Mouse (Mus musculus) heart, embryonic 10.5 days (tissue): ENCODE results near the gene Fgfr2. TPM values are rescaled to one million over a fixed set of nuclear protein-coding genes. Genes with fewer than 3 reads are reported as not detected.

ENCODE experiments used
- DNase-seq: peaks from one replicate; pipeline ENCODE4 v3.0.0-alpha.2; 2017; ENCODE audit warnings: low spot score
- H3K27ac ChIP-seq: fragments of 300-500 bp; sonication (generic); 2 replicates; pipeline ENCODE4 v1.5.1; 2016; ENCODE audit warnings: mild to moderate bottlenecking
- H3K27me3 ChIP-seq: fragments of 300-500 bp; sonication (generic); 2 replicates; pipeline ENCODE4 v1.6.1; 2016; ENCODE audit warnings: mild to moderate bottlenecking; ENCODE audit not compliant: poor library complexity, insufficient read depth, severe bottlenecking
- H3K36me3 ChIP-seq: fragments of 300-500 bp; sonication (generic); 2 replicates; pipeline ENCODE4 v1.6.1; 2016; ENCODE audit warnings: mild to moderate bottlenecking, moderate library complexity
- H3K4me1 ChIP-seq: fragments of 300-500 bp; sonication (generic); 2 replicates; pipeline ENCODE4 v1.6.1; 2016; ENCODE audit warnings: mild to moderate bottlenecking
- H3K4me3 ChIP-seq: fragments of 300-500 bp; sonication (generic); 2 replicates; pipeline ENCODE4 v1.5.1; 2016; ENCODE audit warnings: mild to moderate bottlenecking, moderate library complexity
- H3K9me3 ChIP-seq: fragments of 300-500 bp; sonication (generic); 2 replicates; pipeline ENCODE4 v1.6.1; 2016; ENCODE audit warnings: mild to moderate bottlenecking, moderate library complexity
- WGBS: fragments of 180-500 bp; shearing (Covaris S2); methylation state at CpG from one replicate; pipeline ENCODE4 v1.1.7; 2016; 5-methylcytosine and 5-hydroxymethylcytosine counted together
- polyA plus RNA-seq: library from polyadenylated mRNA; unstranded; fragments of >200 nt; fragmentation: Nextera tagmentation; extraction: Ambion mirVana; gene quantifications from 2 replicates; pipeline ENCODE4 v1.2.1, GENCODE M21; 2016

The Fgfr2 gene
- polyA plus RNA-seq, 1 experiment from 2014 or later = 46.6 TPM

GRCm38 (mm10) chr7:132608316-132609020 lies 514.7 kb downstream of the Fgfr2 start:
- WGBS = 88% methylated on average over 4 of the region's 4 CpGs
- Histone ChIP-seq H3K9me3 (no peaks in the 10 kb centered on the region), H3K4me1 (peaks cover 10% of the 10 kb centered on the region), H3K27ac (no peak overlapping the region), H3K36me3 (no peaks in the 10 kb centered on the region), H3K4me3 (no peak overlapping the region), H3K27me3 (peaks cover 27% of the 10 kb centered on the region)
- no peak for DNase-seq

GRCm38 (mm10) chr7:132605689-132606088 lies 517.5 kb downstream of the Fgfr2 start:
- Histone ChIP-seq H3K9me3 (no peaks in the 10 kb centered on the region), H3K27me3 (peaks cover 54% of the 10 kb centered on the region), H3K4me3 (no peak overlapping the region), H3K36me3 (no peaks in the 10 kb centered on the region), H3K27ac (no peak overlapping the region), H3K4me1 (peaks cover 8% of the 10 kb centered on the region)
- no peak for DNase-seq
- WGBS = 56% methylated on average over 5 of the region's 5 CpGs

DNA sequence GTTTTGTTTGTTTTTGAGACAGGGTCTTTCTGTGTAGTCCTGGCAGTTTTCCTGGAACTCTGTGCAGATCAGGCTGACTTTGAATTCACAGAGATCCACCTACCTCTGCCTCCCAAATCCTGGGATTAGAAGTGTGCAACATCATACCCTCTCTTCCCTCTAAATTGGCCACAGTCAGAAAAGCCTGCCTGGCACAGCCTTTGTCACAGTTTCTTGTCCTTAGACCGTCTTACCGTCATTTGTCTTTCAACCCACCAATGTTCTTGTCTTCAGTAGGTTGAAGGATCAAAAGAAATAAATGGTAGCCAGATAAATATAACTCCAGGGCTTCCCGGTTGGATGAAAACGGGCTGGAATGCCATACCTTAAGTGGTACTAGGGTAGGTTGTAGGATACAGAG lies 518.4 kb downstream of the Fgfr2 start:
- Histone ChIP-seq H3K27me3 (peaks cover 63% of the 10 kb centered on the region), H3K4me3 (no peak overlapping the region), H3K27ac (no peak overlapping the region), H3K36me3 (no peaks in the 10 kb centered on the region), H3K9me3 (no peaks in the 10 kb centered on the region), H3K4me1 (peaks cover 4% of the 10 kb centered on the region)
- 82% methylated on average over 4 of the region's 4 CpGs for WGBS
- no peak for DNase-seq

- no peak for DNase-seq
- no peak overlapping the region for H3K4me3 ChIP-seq
- H3K27ac ChIP-seq = no peak overlapping the region
- WGBS = 8% methylated on average over 8 of the region's 8 CpGs
- peaks cover 82% of the 10 kb centered on the region for H3K27me3 ChIP-seq
- peaks cover 34% of the 10 kb centered on the region for H3K4me1 ChIP-seq
- H3K9me3 ChIP-seq = no peaks in the 10 kb centered on the region
- no peaks in the 10 kb centered on the region for H3K36me3 ChIP-seq
Observed at GRCm38 (mm10) chr7:132600926-132601325, 522.2 kb downstream of the Fgfr2 start.

DNA sequence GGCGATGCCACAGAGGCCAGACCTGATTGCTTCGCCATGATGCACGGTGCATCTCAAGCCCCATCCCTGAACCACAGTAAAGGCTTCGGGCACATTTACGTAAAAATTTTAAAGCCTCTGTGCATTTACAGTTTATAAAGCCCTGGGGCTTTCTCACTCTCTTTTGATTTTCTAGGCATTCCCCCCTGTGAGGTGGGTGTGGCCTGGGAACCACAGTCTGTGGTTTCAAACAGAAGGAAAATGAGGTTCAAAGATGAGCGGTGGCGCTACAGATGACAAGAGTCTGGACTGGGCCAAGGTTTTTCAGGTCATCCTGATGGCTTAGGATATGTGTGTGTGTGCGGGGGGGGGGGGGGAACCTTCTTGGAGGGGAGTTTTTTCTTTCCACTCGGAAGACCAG lies 523.1 kb downstream of the Fgfr2 start:
- H3K4me3 ChIP-seq = peak overlapping the region; percentile 58
- 2% methylated on average over 9 of the region's 9 CpGs for WGBS
- no peak overlapping the region for H3K27ac ChIP-seq
- H3K9me3 ChIP-seq = no peaks in the 10 kb centered on the region
- DNase-seq = no peak
- H3K36me3 ChIP-seq = no peaks in the 10 kb centered on the region
- H3K4me1 ChIP-seq = peaks cover 34% of the 10 kb centered on the region
- peaks cover 91% of the 10 kb centered on the region for H3K27me3 ChIP-seq

- DNase-seq = no peak
- WGBS = under 1% methylated on average over 50 of the region's 52 CpGs
Observed at GRCm38 (mm10) chr7:132599071-132599975, 523.8 kb downstream of the Fgfr2 start, which contains the start of gene Nkx1-2. Gene Nkx1-2 (minus strand): TSS chr7:132599637.

GRCm38 (mm10) chr7:132597251-132598041 lies 525.7 kb downstream of the Fgfr2 start:
- H3K9me3 ChIP-seq = no peaks in the 10 kb centered on the region
- peak overlapping the region; percentile 47; the same call in 1 of the 2 replicates for H3K27ac ChIP-seq
- H3K4me3 ChIP-seq = peak overlapping the region; percentile 64
- peaks cover 34% of the 10 kb centered on the region for H3K4me1 ChIP-seq
- no peaks in the 10 kb centered on the region for H3K36me3 ChIP-seq
- H3K27me3 ChIP-seq = peaks cover 89% of the 10 kb centered on the region
- WGBS = under 1% methylated on average over 60 of the region's 60 CpGs
- DNase-seq = no peak

More at GRCm38 (mm10) chr7:132599071-132599975, 523.8 kb downstream of the Fgfr2 start, which contains the start of gene Nkx1-2:
- Histone ChIP-seq H3K4me3 (peak within 1 kb of the TSS; percentile 64), H3K9me3 (no peaks in the 10 kb centered on the region), H3K4me1 (peaks cover 34% of the 10 kb centered on the region), H3K36me3 (no peaks in the 10 kb centered on the region), H3K27me3 (peaks cover 98% of the 10 kb centered on the region), H3K27ac (no peak within 1 kb of the TSS)

DNA sequence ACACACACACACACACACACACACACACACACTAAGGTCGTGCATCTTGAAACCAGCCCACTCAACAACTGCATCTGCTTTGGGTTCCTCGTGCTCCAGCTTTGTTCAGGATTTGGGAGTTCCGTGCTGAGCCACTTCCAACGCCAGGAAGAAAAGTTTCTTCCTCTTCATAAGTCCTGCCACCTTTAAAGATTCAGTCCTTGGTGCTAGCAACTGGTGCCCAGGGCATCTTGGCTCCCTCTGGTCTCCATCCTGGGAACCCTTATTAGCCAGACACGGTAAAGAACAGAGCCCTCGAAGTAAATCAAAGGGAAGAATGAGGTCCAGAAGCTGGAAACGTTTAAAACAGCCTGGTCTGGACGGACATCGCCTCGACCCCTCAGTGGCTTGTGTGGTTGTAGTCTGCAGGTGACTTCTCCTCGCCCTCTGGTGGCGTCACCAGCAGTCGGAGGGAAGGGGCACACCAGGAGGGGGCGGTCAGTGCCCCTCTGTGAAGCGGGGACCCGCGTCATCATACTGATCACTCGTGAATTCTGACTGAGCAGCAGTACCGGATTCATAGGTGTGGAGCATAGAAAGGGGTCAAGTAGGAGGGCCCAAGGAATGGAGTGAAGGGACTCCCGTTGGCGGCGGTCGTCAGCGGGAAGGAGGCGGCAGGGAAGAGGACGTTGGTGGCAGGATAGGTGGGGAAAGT lies 526.4 kb downstream of the Fgfr2 start:
- WGBS = 5% methylated on average over 26 of the region's 26 CpGs
- peaks cover 34% of the 10 kb centered on the region for H3K4me1 ChIP-seq
- no peak for DNase-seq

GRCm38 (mm10) chr7:132595787-132596186 lies 527.4 kb downstream of the Fgfr2 start:
- no peaks in the 10 kb centered on the region for H3K9me3 ChIP-seq
- no peak for DNase-seq
- no peaks in the 10 kb centered on the region for H3K36me3 ChIP-seq
- no peak overlapping the region for H3K27ac ChIP-seq
- no peak overlapping the region for H3K4me3 ChIP-seq
- peaks cover 34% of the 10 kb centered on the region for H3K4me1 ChIP-seq
- 62% methylated on average over 3 of the region's 3 CpGs for WGBS
- H3K27me3 ChIP-seq = peaks cover 72% of the 10 kb centered on the region

More for the DNA sequence above, 526.4 kb downstream of the Fgfr2 start:
- H3K27me3 ChIP-seq = peaks cover 82% of the 10 kb centered on the region
- no peak overlapping the region for H3K27ac ChIP-seq
- H3K9me3 ChIP-seq = no peaks in the 10 kb centered on the region
- peak overlapping the region; percentile 64 for H3K4me3 ChIP-seq
- H3K36me3 ChIP-seq = no peaks in the 10 kb centered on the region

DNA sequence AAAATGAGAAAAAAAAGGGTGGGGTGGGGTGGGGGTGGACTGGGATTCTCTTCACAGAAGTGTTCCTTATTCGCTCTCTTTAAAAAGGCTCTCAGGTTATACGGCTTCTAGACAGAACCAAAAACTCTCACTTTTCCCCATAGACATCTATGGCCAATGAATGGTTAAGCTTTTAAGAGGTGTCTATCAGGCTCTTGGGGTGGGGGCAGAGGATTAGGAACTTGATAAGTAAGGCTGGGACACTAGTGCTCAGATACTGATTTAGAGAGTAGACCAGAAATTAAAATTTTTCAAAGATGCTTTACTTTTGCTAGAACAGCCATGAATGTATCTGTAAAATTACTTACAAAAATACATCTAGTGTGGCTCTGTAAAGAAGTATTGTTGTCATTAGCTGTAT lies 528.8 kb downstream of the Fgfr2 start:
- Histone ChIP-seq H3K4me1 (peaks cover 26% of the 10 kb centered on the region), H3K9me3 (no peaks in the 10 kb centered on the region), H3K36me3 (no peaks in the 10 kb centered on the region), H3K27ac (no peak overlapping the region), H3K27me3 (peaks cover 58% of the 10 kb centered on the region), H3K4me3 (no peak overlapping the region)
- DNase-seq = no peak
- WGBS = 83% methylated on average over 2 of the region's 2 CpGs

GRCm38 (mm10) chr7:132593762-132594161 lies 529.4 kb downstream of the Fgfr2 start:
- Histone ChIP-seq H3K4me1 (peaks cover 21% of the 10 kb centered on the region), H3K9me3 (no peaks in the 10 kb centered on the region), H3K4me3 (no peak overlapping the region), H3K27ac (no peak overlapping the region), H3K27me3 (peaks cover 52% of the 10 kb centered on the region), H3K36me3 (no peaks in the 10 kb centered on the region)
- DNase-seq = no peak
- WGBS = 76% methylated on average over 2 of the region's 2 CpGs

- Histone ChIP-seq H3K9me3 (no peaks in the 10 kb centered on the region), H3K27me3 (peaks cover 11% of the 10 kb centered on the region), H3K36me3 (no peaks in the 10 kb centered on the region), H3K4me1 (0 out of 2 replicates have a peak, but pooled peaks cover 4% of the 10 kb centered on the region), H3K4me3 (no peak overlapping the region), H3K27ac (no peak overlapping the region)
- 54% methylated on average over 5 of the region's 5 CpGs for WGBS
- no peak for DNase-seq
Observed at GRCm38 (mm10) chr7:132589610-132590009, 533.5 kb downstream of the Fgfr2 start.
